Mouse (Mus musculus): ENCODE measurements at regions not wholly inside any gene's neighbourhood (a gene's known extent, or its start where the extent isn't known, plus 50 kb on each side); places are given as distances from the start of the nearest gene placed in this dataset.
A peak's percentile ranks its signal among the peaks of the same experiment; 100 is the strongest.

GRCm38 (mm10) chr2:132472126-132472525 lies 86.9 kb upstream of the Prokr2 start:
- DNase-seq (ENCODE audit: low spot score in 2 of 2): no peak

GRCm38 (mm10) chr2:132468957-132469642 lies 83.9 kb upstream of the Prokr2 start:
- no peak for DNase-seq (ENCODE audit: low spot score in 2 of 2)

- DNase-seq (ENCODE audit: low spot score in 2 of 2): no peak
These were observed 69.8 kb upstream of the Prokr2 start for GRCm38 (mm10) chr2:132455029-132455428.

- peak; percentile 10 to 18 for DNase-seq (ENCODE audit: low spot score in 2 of 2)
These were observed 64.1 kb upstream of the Prokr2 start for GRCm38 (mm10) chr2:132449347-132449746.

- no peak for DNase-seq (ENCODE audit: low spot score in 2 of 2)
These were observed 62.6 kb upstream of the Prokr2 start for GRCm38 (mm10) chr2:132447826-132448225.

GRCm38 (mm10) chr2:132446019-132446418 lies 60.8 kb upstream of the Prokr2 start:
- no peak for DNase-seq (ENCODE audit: low spot score in 2 of 2)

GRCm38 (mm10) chr2:132444442-132445161 lies 59.4 kb upstream of the Prokr2 start:
- DNase-seq (ENCODE audit: low spot score in 2 of 2): no peak
